Mouse (Mus musculus) adrenal gland, adult 18-20 months (tissue): ENCODE results near the gene Gm21776. TPM values are rescaled to one million over a fixed set of nuclear protein-coding genes. Genes with fewer than 3 reads are reported as not detected.
"Not testable (repeated sequence)": the region's sequence is repeated elsewhere in the genome, so short reads cannot be mapped to it uniquely, and the experiment has no call there.

ENCODE experiments used
- DNase-seq, 2 experiments: peaks; one replicate each; pipeline ENCODE4 v3.0.0; 2021 to 2022; ENCODE audit warnings: low spot score in 2 of 2
- long read RNA-seq, 2 experiments: library from polyadenylated mRNA; stranded (forward); transcript quantifications; one replicate each; pipeline ENCODE4 v2.0.0; 2021
- total RNA-seq, 2 experiments: library from RNA; stranded (reverse); gene quantifications; 1 replicate in 1 of 2; 2 replicates in 1 of 2; pipeline ENCODE4 v1.2.3; 2021

Gene Gm21776
- total RNA-seq: not detected
- long read RNA-seq, experiment 1: 0 reads
- long read RNA-seq, experiment 2: 0 reads

GRCm38 (mm10) chrY:76378362-76378761 is at the start of gene Gm21776:
Gene Gm21776 (plus strand): TSS chrY:76378662.
- not testable (repeated sequence) for DNase-seq
